Mouse (Mus musculus) heart, embryonic 14.5 days (tissue): ENCODE results near the gene Atp5d. TPM values are rescaled to one million over a fixed set of nuclear protein-coding genes. Genes with fewer than 3 reads are reported as not detected.
A peak's percentile ranks its signal among the peaks of the same experiment; 100 is the strongest.

Experiments
- ATAC-seq: fragments of 200-750 bp; cut with Nextera tagmentation; 2 replicates; pipeline ENCODE4 v1.8.0; 2017; ENCODE audit warnings: low read depth, moderate TSS enrichment; ENCODE audit not compliant: insufficient number of reproducible peaks, insufficient read depth, low FRiP score
- H3K27ac ChIP-seq, 2 experiments: fragments of 200-500 bp in 1 of 2; fragments of 300-500 bp in 1 of 2; sonication (generic) in 1 of 2; replicated peaks in 1 of 2; 2 replicates each; pipeline ENCODE4 v1.5.1; 2012 to 2014; ENCODE audit warnings: low read depth in 2 of 2, low read length in 2 of 2, control low read depth in 1 of 2, mild to moderate bottlenecking in 1 of 2, mixed read lengths in 1 of 2; ENCODE audit not compliant: control insufficient read depth in 1 of 2, insufficient read depth in 1 of 2
- H3K27me3 ChIP-seq: fragments of 300-500 bp; sonication (generic); 2 replicates; pipeline ENCODE4 v1.6.1; 2014; ENCODE audit warnings: mild to moderate bottlenecking, low read length, control low read depth; ENCODE audit not compliant: control insufficient read depth, insufficient read depth
- H3K36me3 ChIP-seq: fragments of 300-500 bp; sonication (generic); 2 replicates; pipeline ENCODE4 v1.6.1; 2014; ENCODE audit warnings: mild to moderate bottlenecking, control low read depth, low read length, mixed read lengths; ENCODE audit not compliant: control insufficient read depth, insufficient read depth
- H3K4me1 ChIP-seq, 2 experiments: fragments of 200-500 bp in 1 of 2; fragments of 300-500 bp in 1 of 2; sonication (generic) in 1 of 2; 2 replicates each; pipeline ENCODE4 v1.6.1; 2012 to 2014; ENCODE audit warnings: low read length in 2 of 2, control low read depth in 1 of 2, mixed read lengths in 1 of 2; ENCODE audit not compliant: control insufficient read depth in 2 of 2, insufficient read depth in 2 of 2
- H3K4me2 ChIP-seq: fragments of 300-500 bp; sonication (generic); 2 replicates; pipeline ENCODE4 v1.6.1; 2014; ENCODE audit warnings: mild to moderate bottlenecking, low read length
- H3K4me3 ChIP-seq, 2 experiments: fragments of 200-500 bp in 1 of 2; fragments of 300-500 bp in 1 of 2; sonication (generic) in 1 of 2; 2 replicates each; pipeline ENCODE4 v1.5.1; 2012 to 2014; ENCODE audit warnings: low read length in 2 of 2, mild to moderate bottlenecking in 2 of 2, control low read depth in 1 of 2, low read depth in 1 of 2, moderate library complexity in 1 of 2; ENCODE audit not compliant: control insufficient read depth in 1 of 2, insufficient read depth in 1 of 2
- H3K9ac ChIP-seq: fragments of 300-500 bp; sonication (generic); 2 replicates; pipeline ENCODE4 v1.6.1; 2014; ENCODE audit warnings: mild to moderate bottlenecking, low read length
- H3K9me3 ChIP-seq: fragments of 300-500 bp; sonication (generic); 2 replicates; pipeline ENCODE4 v1.6.1; 2016; ENCODE audit warnings: low read length, control low read depth; ENCODE audit not compliant: control insufficient read depth
- WGBS: fragments of 180-500 bp; shearing (Covaris S2); extraction: QIAGEN DNeasy Blood & Tissue Kit; methylation state at CpG from one replicate; pipeline ENCODE4 v1.1.7; 2014; 5-methylcytosine and 5-hydroxymethylcytosine counted together
- polyA plus RNA-seq: library from polyadenylated mRNA; unstranded; fragments of >200 nt; fragmentation: Nextera tagmentation; extraction: Ambion mirVana; gene quantifications from 2 replicates; pipeline ENCODE4 v1.2.1, GENCODE M21; 2014

The Atp5d gene
- polyA plus RNA-seq, 1 experiment from 2014 or later, result 1,015 TPM

GRCm38 (mm10) chr10:80156752-80157053 is 18.3 kb downstream of the Atp5d start:
- Histone ChIP-seq H3K4me2 (no peak overlapping the region), H3K4me1 (peaks cover 48 to 90% of the 10 kb centered on the region in 2 experiments), H3K27ac (peak overlapping the region in 1 of 2 experiments; percentile 99; a peak in 2 of 4 replicates), H3K4me3 (no peak overlapping the region), H3K27me3 (no peaks in the 10 kb centered on the region), H3K36me3 (peaks cover 60% of the 10 kb centered on the region), H3K9me3 (no peaks in the 10 kb centered on the region), H3K9ac (peak overlapping the region; percentile 22; the same call in 1 of the 2 replicates)
- ATAC-seq, result no peak
- WGBS, result 47% methylated on average over 7 of the region's 7 CpGs

- no peaks in the 10 kb centered on the region for H3K9me3 ChIP-seq
These were observed 18.9 kb downstream of the Atp5d start for GRCm38 (mm10) chr10:80157141-80157929.

GRCm38 (mm10) chr10:80158307-80158986 is 20.0 kb downstream of the Atp5d start:
- Histone ChIP-seq H3K27ac (peak overlapping the region; percentile 80 to 99), H3K4me2 (peak overlapping the region; percentile 82), H3K27me3 (no peaks in the 10 kb centered on the region), H3K9me3 (no peaks in the 10 kb centered on the region), H3K4me3 (no peak overlapping the region), H3K4me1 (peaks cover 47 to 88% of the 10 kb centered on the region in 2 experiments), H3K36me3 (peaks cover 43% of the 10 kb centered on the region), H3K9ac (peak overlapping the region; percentile 60)
- 0 out of 2 replicates have a peak, but pooled peaks have one; percentile 2 for ATAC-seq
- 12% methylated on average over 18 of the region's 18 CpGs for WGBS

More at GRCm38 (mm10) chr10:80157141-80157929, 18.9 kb downstream of the Atp5d start:
- Histone ChIP-seq H3K4me1 (peaks cover 51 to 91% of the 10 kb centered on the region in 2 experiments), H3K27ac (peak overlapping the region; percentile 8 to 99; a peak in 3 of 4 replicates), H3K27me3 (no peaks in the 10 kb centered on the region), H3K36me3 (peaks cover 54% of the 10 kb centered on the region), H3K4me3 (no peak overlapping the region), H3K9ac (peak overlapping the region; percentile 22), H3K4me2 (no peak overlapping the region)
- WGBS, result 54% methylated on average over 15 of the region's 15 CpGs
- ATAC-seq, result no peak

GRCm38 (mm10) chr10:80159021-80159560 is 20.7 kb downstream of the Atp5d start:
- Histone ChIP-seq H3K4me2 (peak overlapping the region; percentile 82), H3K27ac (peak overlapping the region; percentile 80 to 99), H3K4me3 (peak overlapping the region; percentile 43 to 46), H3K27me3 (no peaks in the 10 kb centered on the region), H3K9ac (peak overlapping the region; percentile 60), H3K4me1 (peaks cover 52 to 87% of the 10 kb centered on the region in 2 experiments), H3K9me3 (no peaks in the 10 kb centered on the region), H3K36me3 (peaks cover 36% of the 10 kb centered on the region)
- 0 out of 2 replicates have a peak, but pooled peaks have one; percentile 0 for ATAC-seq
- 10% methylated on average over 12 of the region's 12 CpGs for WGBS

GRCm38 (mm10) chr10:80159561-80160454 is 21.4 kb downstream of the Atp5d start:
- WGBS, result under 1% methylated on average over 55 of the region's 55 CpGs
- H3K36me3 ChIP-seq, result peaks cover 29% of the 10 kb centered on the region
- peaks cover 55 to 92% of the 10 kb centered on the region in 2 experiments for H3K4me1 ChIP-seq

GRCm38 (mm10) chr10:80160455-80161371 is 22.3 kb downstream of the Atp5d start:
- no peak for ATAC-seq

More at GRCm38 (mm10) chr10:80159561-80160454, 21.4 kb downstream of the Atp5d start:
- peak overlapping the region; percentile 43 to 46 for H3K4me3 ChIP-seq
- H3K27ac ChIP-seq, result peak overlapping the region; percentile 94 to 99
- no peaks in the 10 kb centered on the region for H3K27me3 ChIP-seq
- peak; percentile 76 for ATAC-seq
- H3K4me2 ChIP-seq, result peak overlapping the region; percentile 82
- no peaks in the 10 kb centered on the region for H3K9me3 ChIP-seq
- H3K9ac ChIP-seq, result peak overlapping the region; percentile 76

More at GRCm38 (mm10) chr10:80160455-80161371, 22.3 kb downstream of the Atp5d start:
- Histone ChIP-seq H3K27ac (peak overlapping the region; percentile 94 to 99), H3K9me3 (no peaks in the 10 kb centered on the region), H3K9ac (peak overlapping the region; percentile 76), H3K4me3 (peak overlapping the region; percentile 38 to 43), H3K36me3 (peaks cover 20% of the 10 kb centered on the region), H3K27me3 (no peaks in the 10 kb centered on the region), H3K4me1 (peaks cover 60 to 90% of the 10 kb centered on the region in 2 experiments), H3K4me2 (peak overlapping the region; percentile 82)
- WGBS, result under 1% methylated on average over 33 of the region's 33 CpGs
